Mouse (Mus musculus) neutrophil, adult 65 days (primary cell): Measurements from ENCODE around the gene Gm9903. TPM values are rescaled to one million over a fixed set of nuclear protein-coding genes. Genes with fewer than 3 reads are reported as not detected.

Experiments used
- total RNA-seq: library from RNA; stranded (reverse); gene quantifications from 2 replicates; pipeline ENCODE4 v1.2.4, GENCODE M21; 2023

Gm9903 gene
- not detected in 2 replicates for total RNA-seq

GRCm38 (mm10) chr5:33629301-33629987, at the start of gene Gm9903, which contains the start of gene Fam53a:
Gene Gm9903, plus strand, starts transcription at chr5:33629925.
Gene Fam53a, minus strand, starts transcription at chr5:33629635.

GRCm38 (mm10) chr5:33651921-33652782, 22.4 kb downstream of the Gm9903 start, which contains the start of gene Slbp:
Gene Slbp, minus strand, starts transcription at chr5:33652574.

GRCm38 (mm10) chr5:33657787-33658663, 28.3 kb downstream of the Gm9903 start, which contains the start of the genes Tacc3 and Tmem129:
Gene Tacc3, plus strand, starts transcription at chr5:33658128.
Gene Tmem129, minus strand, starts transcription at chr5:33658416.

Other genes with a start within 250 kb of the Gm9903 start
- not detected in 2 replicates for gene Nkx1-1, start 195.9 kb upstream of the Gm9903 start, total RNA-seq
- gene Fam53a, start 290 bp upstream of the Gm9903 start, total RNA-seq: 5.5 and 6.4 TPM in 2 replicates
- 84.9 and 98.5 TPM in 2 replicates for gene Slbp, start 22.6 kb downstream of the Gm9903 start, total RNA-seq
- gene Tacc3, start 28.2 kb downstream of the Gm9903 start, total RNA-seq: 60.0 and 66.8 TPM in 2 replicates
- 5.7 and 8.0 TPM in 2 replicates for gene Tmem129, start 28.5 kb downstream of the Gm9903 start, total RNA-seq
- 0.41 TPM in 1 of 2 replicates, not detected in the other for gene Fgfr3, start 91.7 kb downstream of the Gm9903 start, total RNA-seq
- 31.1 and 42.5 TPM in 2 replicates for gene Letm1, start 152.9 kb downstream of the Gm9903 start, total RNA-seq
- gene Nsd2, start 190.8 kb downstream of the Gm9903 start, total RNA-seq: 52.8 and 71.2 TPM in 2 replicates